Mouse (Mus musculus) embryonic fibroblast, embryonic 13.5 days (primary cell): ENCODE results near the gene Evc. TPM values are rescaled to one million over a fixed set of nuclear protein-coding genes. Genes with fewer than 3 reads are reported as not detected.

ENCODE experiments used
- H3K27ac ChIP-seq: 2 replicates; pipeline ENCODE4 v1.5.1; 2012; ENCODE audit warnings: low read length, control low read depth, inconsistent platforms; ENCODE audit not compliant: insufficient read depth
- H3K4me1 ChIP-seq: 2 replicates; pipeline ENCODE4 v1.6.1; 2011; ENCODE audit warnings: low read length; ENCODE audit not compliant: control insufficient read depth, insufficient read depth
- H3K4me3 ChIP-seq: 2 replicates; pipeline ENCODE4 v1.5.1; 2011; ENCODE audit warnings: mild to moderate bottlenecking, control low read depth, low read length; ENCODE audit not compliant: insufficient read depth
- CTCF ChIP-seq: IDR thresholded peaks from 2 replicates; pipeline ENCODE4 v1.5.1; 2011; ENCODE audit warnings: mild to moderate bottlenecking, control low read depth, low read length, moderate library complexity, borderline replicate concordance; ENCODE audit not compliant: insufficient read depth
- POLR2A ChIP-seq: IDR thresholded peaks from 2 replicates; pipeline ENCODE4 v1.6.1; 2011; ENCODE audit warnings: low read depth, mild to moderate bottlenecking, control low read depth, low read length, moderate library complexity
- polyA plus RNA-seq: library from polyadenylated mRNA; stranded (reverse); fragments of >200 nt; gene quantifications from 2 replicates; pipeline ENCODE4 v1.2.4, GENCODE M21; 2011; ENCODE audit warnings: low read depth; ENCODE audit not compliant: missing spikeins, insufficient read length

Evc gene
- polyA plus RNA-seq, result 25.2 and 38.8 TPM in 2 replicates

- 0 out of 2 replicates have a peak within 1 kb of the TSS, but pooled peaks have one; percentile 91 for H3K27ac ChIP-seq
- H3K4me1 ChIP-seq, result peaks cover 10% of the 10 kb centered on the region
- peak within 1 kb of the TSS; percentile 54 for H3K4me3 ChIP-seq
- TF ChIP-seq CTCF (no peak), POLR2A (peak; percentile 72)
These were observed at the start of gene Evc for GRCm38 (mm10) chr5:37336485-37337105. Gene Evc, minus strand, starts transcription at chr5:37336894.

GRCm38 (mm10) chr5:37383570-37383969 lies 46.9 kb upstream of the Evc start:
- Histone ChIP-seq H3K4me1 (peaks cover 3% of the 10 kb centered on the region), H3K27ac (no peak overlapping the region)
- no peak for TF ChIP-seq CTCF
- no peak for TF ChIP-seq POLR2A

GRCm38 (mm10) chr5:37380641-37381040 lies 43.9 kb upstream of the Evc start:
- no peak for TF ChIP-seq POLR2A
- TF ChIP-seq CTCF, result no peak

More at GRCm38 (mm10) chr5:37383570-37383969, 46.9 kb upstream of the Evc start:
- no peak overlapping the region for H3K4me3 ChIP-seq

GRCm38 (mm10) chr5:37377376-37377775 lies 40.7 kb upstream of the Evc start:
- Histone ChIP-seq H3K27ac (no peak overlapping the region), H3K4me3 (no peak overlapping the region), H3K4me1 (peaks cover 3% of the 10 kb centered on the region; the same call in 1 of the 2 replicates)
- TF ChIP-seq POLR2A (no peak), CTCF (no peak)

More at GRCm38 (mm10) chr5:37380641-37381040, 43.9 kb upstream of the Evc start:
- Histone ChIP-seq H3K4me3 (no peak overlapping the region), H3K27ac (no peak overlapping the region), H3K4me1 (peaks cover 3% of the 10 kb centered on the region)

- no peaks in the 10 kb centered on the region for H3K4me1 ChIP-seq
- no peak for TF ChIP-seq POLR2A
- no peak for TF ChIP-seq CTCF
- H3K27ac ChIP-seq, result no peak overlapping the region
- no peak overlapping the region for H3K4me3 ChIP-seq
These were observed 32.1 kb upstream of the Evc start for GRCm38 (mm10) chr5:37368796-37369195.

GRCm38 (mm10) chr5:37365751-37366150 lies 29.1 kb upstream of the Evc start:
- TF ChIP-seq CTCF (no peak; the same call in 1 of the 2 replicates), POLR2A (no peak)
- Histone ChIP-seq H3K4me1 (no peaks in the 10 kb centered on the region), H3K4me3 (no peak overlapping the region), H3K27ac (peak overlapping the region; percentile 69)

GRCm38 (mm10) chr5:37363284-37363683 lies 26.6 kb upstream of the Evc start:
- Histone ChIP-seq H3K4me3 (no peak overlapping the region), H3K27ac (no peak overlapping the region), H3K4me1 (no peaks in the 10 kb centered on the region)
- TF ChIP-seq CTCF (no peak), POLR2A (no peak)

- Histone ChIP-seq H3K4me1 (no peaks in the 10 kb centered on the region), H3K4me3 (no peak overlapping the region), H3K27ac (no peak overlapping the region)
- TF ChIP-seq CTCF, result no peak
- no peak for TF ChIP-seq POLR2A
These were observed 25.9 kb upstream of the Evc start for GRCm38 (mm10) chr5:37362618-37363017.

- H3K27ac ChIP-seq, result no peak overlapping the region
- no peak overlapping the region for H3K4me3 ChIP-seq
- H3K4me1 ChIP-seq, result no peaks in the 10 kb centered on the region
- TF ChIP-seq POLR2A, result no peak
- no peak for TF ChIP-seq CTCF
These were observed 19.3 kb upstream of the Evc start for GRCm38 (mm10) chr5:37356027-37356426.

GRCm38 (mm10) chr5:37354385-37354784 lies 17.7 kb upstream of the Evc start:
- no peaks in the 10 kb centered on the region for H3K4me1 ChIP-seq
- TF ChIP-seq CTCF (no peak), POLR2A (no peak)
- H3K4me3 ChIP-seq, result no peak overlapping the region
- no peak overlapping the region for H3K27ac ChIP-seq
